Mouse (Mus musculus) midbrain, embryonic 16.5 days (tissue): ENCODE data around the gene Rrp7a. TPM values are rescaled to one million over a fixed set of nuclear protein-coding genes. Genes with fewer than 3 reads are reported as not detected.

Experiments
- ATAC-seq: fragments of 200-750 bp; cut with Nextera tagmentation; 2 replicates; pipeline ENCODE4 v1.8.0; 2017; ENCODE audit warnings: moderate TSS enrichment
- H3K27ac ChIP-seq: fragments of 300-500 bp; sonication (generic); 2 replicates; pipeline ENCODE4 v1.5.1; 2014; ENCODE audit warnings: mild to moderate bottlenecking, low read length, mixed read lengths
- H3K27me3 ChIP-seq: fragments of 300-500 bp; sonication (generic); 2 replicates; pipeline ENCODE4 v1.6.1; 2014; ENCODE audit warnings: low read depth, low read length, mixed read lengths; ENCODE audit not compliant: control insufficient read depth, insufficient read depth
- H3K36me3 ChIP-seq: fragments of 300-500 bp; sonication (generic); 2 replicates; pipeline ENCODE4 v1.6.1; 2014; ENCODE audit warnings: mild to moderate bottlenecking, low read length, moderate library complexity, mixed read lengths; ENCODE audit not compliant: control insufficient read depth, insufficient read depth
- H3K4me1 ChIP-seq: fragments of 300-500 bp; sonication (generic); 2 replicates; pipeline ENCODE4 v1.6.1; 2014; ENCODE audit warnings: mild to moderate bottlenecking, low read length, mixed read lengths; ENCODE audit not compliant: control insufficient read depth, insufficient read depth
- H3K4me2 ChIP-seq: fragments of 300-500 bp; sonication (generic); 2 replicates; pipeline ENCODE4 v1.6.1; 2014; ENCODE audit warnings: mild to moderate bottlenecking, low read length, mixed read lengths
- H3K4me3 ChIP-seq: fragments of 300-500 bp; sonication (generic); 2 replicates; pipeline ENCODE4 v1.5.1; 2014; ENCODE audit warnings: low read depth, mild to moderate bottlenecking, low read length, moderate library complexity, mixed read lengths
- H3K9ac ChIP-seq: fragments of 300-500 bp; sonication (generic); 2 replicates; pipeline ENCODE4 v1.6.1; 2014; ENCODE audit warnings: low read depth, low read length, mixed read lengths
- H3K9me3 ChIP-seq: fragments of 300-500 bp; sonication (generic); replicated peaks from 2 replicates; pipeline ENCODE4 v1.6.1; 2014; ENCODE audit warnings: mild to moderate bottlenecking, low read length, mixed read lengths; ENCODE audit not compliant: control insufficient read depth, poor library complexity, severe bottlenecking
- WGBS: fragments of 180-500 bp; shearing (Covaris S2); extraction: QIAGEN DNeasy Blood & Tissue Kit; methylation state at CpG from one replicate; pipeline ENCODE4 v1.1.7; 2014; 5-methylcytosine and 5-hydroxymethylcytosine counted together
- polyA plus RNA-seq: library from polyadenylated mRNA; unstranded; fragments of >200 nt; fragmentation: Nextera tagmentation; extraction: Ambion mirVana; gene quantifications from 2 replicates; pipeline ENCODE4 v1.2.1, GENCODE M21; 2015

The Rrp7a gene
- polyA plus RNA-seq, 1 experiment from 2014 or later = 93.0 TPM

- Histone ChIP-seq H3K36me3 (no peaks in the 10 kb centered on the region), H3K9me3 (no peaks in the 10 kb centered on the region), H3K27me3 (no peaks in the 10 kb centered on the region), H3K27ac (no peak overlapping the region), H3K9ac (no peak overlapping the region), H3K4me1 (no peaks in the 10 kb centered on the region), H3K4me3 (no peak overlapping the region), H3K4me2 (no peak overlapping the region)
- ATAC-seq = no peak
- 56% methylated on average over 3 of the region's 3 CpGs for WGBS
Measured at GRCm38 (mm10) chr15:83070942-83071341, 51.7 kb downstream of the Rrp7a start.

- H3K4me1 ChIP-seq = no peaks in the 10 kb centered on the region
- WGBS = 97% methylated on average over 5 of the region's 5 CpGs
- no peak overlapping the region for H3K9ac ChIP-seq
- no peak for ATAC-seq
- H3K27me3 ChIP-seq = no peaks in the 10 kb centered on the region
- no peaks in the 10 kb centered on the region for H3K36me3 ChIP-seq
- H3K4me2 ChIP-seq = no peak overlapping the region
- H3K4me3 ChIP-seq = no peak overlapping the region
- no peak overlapping the region for H3K27ac ChIP-seq
- H3K9me3 ChIP-seq = no peaks in the 10 kb centered on the region
Measured at GRCm38 (mm10) chr15:83068270-83068669, 54.3 kb downstream of the Rrp7a start.

- no peak overlapping the region for H3K27ac ChIP-seq
Measured at GRCm38 (mm10) chr15:83065543-83065942, 57.1 kb downstream of the Rrp7a start.

More at GRCm38 (mm10) chr15:83065543-83065942, 57.1 kb downstream of the Rrp7a start:
- Histone ChIP-seq H3K4me3 (no peak overlapping the region), H3K4me1 (no peaks in the 10 kb centered on the region), H3K9me3 (no peaks in the 10 kb centered on the region), H3K36me3 (no peaks in the 10 kb centered on the region), H3K27me3 (no peaks in the 10 kb centered on the region), H3K9ac (no peak overlapping the region), H3K4me2 (no peak overlapping the region)
- no peak for ATAC-seq
- 70% methylated on average over 4 of the region's 4 CpGs for WGBS

Other genes with a start within 250 kb of the Rrp7a start
- 13.0 and 13.6 TPM in 2 replicates for gene Tcf20, start 134.9 kb downstream of the Rrp7a start, polyA plus RNA-seq
- gene Nfam1, start 89.5 kb downstream of the Rrp7a start, polyA plus RNA-seq = 2.6 and 3.0 TPM in 2 replicates
- gene Serhl, start 33.3 kb downstream of the Rrp7a start, polyA plus RNA-seq = 29.6 and 29.7 TPM in 2 replicates
- gene Poldip3, start 26.6 kb upstream of the Rrp7a start, polyA plus RNA-seq = 140 and 145 TPM in 2 replicates
- 107 and 121 TPM in 2 replicates for gene Cyb5r3, start 49.8 kb upstream of the Rrp7a start, polyA plus RNA-seq
- 2.4 and 2.6 TPM in 2 replicates for gene A4galt, start 129.0 kb upstream of the Rrp7a start, polyA plus RNA-seq
- 45.1 and 45.6 TPM in 2 replicates for gene Arfgap3, start 227.4 kb upstream of the Rrp7a start, polyA plus RNA-seq